Mouse (Mus musculus): Measurements from ENCODE around the gene Wnt10b.
"Not testable (repeated sequence)": the region's sequence is repeated elsewhere in the genome, so short reads cannot be mapped to it uniquely, and the experiment has no call there.

The Wnt10b gene

DNA sequence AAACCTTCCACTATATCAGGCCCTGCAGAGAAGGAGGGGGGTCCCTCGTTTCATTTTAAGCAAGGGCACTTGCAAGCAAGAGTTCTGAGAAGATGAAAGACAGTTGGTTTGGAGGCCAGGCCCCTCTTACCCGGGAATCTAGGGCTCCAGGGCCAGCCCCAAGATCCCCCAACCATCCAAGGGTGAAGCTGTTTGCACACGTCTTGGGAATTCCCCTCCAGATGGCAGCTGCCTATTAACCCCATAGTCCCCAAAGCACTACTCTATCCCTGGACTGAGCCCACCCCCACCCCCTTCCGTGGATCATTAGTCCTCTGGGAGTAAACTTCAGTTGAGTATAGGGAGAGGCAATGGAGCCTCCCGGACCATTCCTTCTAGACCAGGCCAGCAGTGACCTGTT lies 2.4 kb downstream of the Wnt10b start:
- DNase-seq (ENCODE audit: extremely low read depth, insufficient read length, low spot score): no peak

DNA sequence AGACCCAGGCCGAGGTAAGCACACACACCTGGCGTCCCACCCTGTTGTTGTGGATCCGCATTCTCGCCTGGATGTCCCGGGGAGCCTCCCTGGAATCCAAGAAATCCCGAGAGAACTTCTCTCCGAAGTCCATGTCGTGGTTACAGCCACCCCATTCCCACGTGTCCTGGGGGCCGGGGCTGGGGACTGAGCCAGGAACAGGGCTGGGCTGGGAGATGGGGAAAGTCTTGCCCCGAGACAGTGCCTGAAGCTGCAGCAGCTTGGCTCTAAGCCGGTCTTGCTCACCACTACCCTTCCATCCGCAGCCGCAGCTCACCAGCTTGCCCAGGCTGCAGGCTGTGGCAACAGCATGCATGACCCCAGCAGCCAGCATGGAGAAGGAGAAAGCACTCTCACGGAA lies 3.9 kb downstream of the Wnt10b start:
- peak; percentile 89 for DNase-seq (ENCODE audit: extremely low read depth, insufficient read length, low spot score)

GRCm38 (mm10) chr15:98772511-98773211 lies 5.3 kb downstream of the Wnt10b start:
- no peak for DNase-seq (ENCODE audit: extremely low read depth, insufficient read length, low spot score)

- DNase-seq (ENCODE audit: extremely low read depth, insufficient read length, low spot score): no peak
Measured at GRCm38 (mm10) chr15:98771813-98772425, 6.0 kb downstream of the Wnt10b start.

- peak; percentile 87 for DNase-seq (ENCODE audit: extremely low read depth, insufficient read length, low spot score)
Measured at GRCm38 (mm10) chr15:98768259-98768658, 9.7 kb downstream of the Wnt10b start.

GRCm38 (mm10) chr15:98765929-98766328 lies 12.0 kb downstream of the Wnt10b start:
- peak; percentile 59 for DNase-seq (ENCODE audit: extremely low read depth, insufficient read length, low spot score)

DNA sequence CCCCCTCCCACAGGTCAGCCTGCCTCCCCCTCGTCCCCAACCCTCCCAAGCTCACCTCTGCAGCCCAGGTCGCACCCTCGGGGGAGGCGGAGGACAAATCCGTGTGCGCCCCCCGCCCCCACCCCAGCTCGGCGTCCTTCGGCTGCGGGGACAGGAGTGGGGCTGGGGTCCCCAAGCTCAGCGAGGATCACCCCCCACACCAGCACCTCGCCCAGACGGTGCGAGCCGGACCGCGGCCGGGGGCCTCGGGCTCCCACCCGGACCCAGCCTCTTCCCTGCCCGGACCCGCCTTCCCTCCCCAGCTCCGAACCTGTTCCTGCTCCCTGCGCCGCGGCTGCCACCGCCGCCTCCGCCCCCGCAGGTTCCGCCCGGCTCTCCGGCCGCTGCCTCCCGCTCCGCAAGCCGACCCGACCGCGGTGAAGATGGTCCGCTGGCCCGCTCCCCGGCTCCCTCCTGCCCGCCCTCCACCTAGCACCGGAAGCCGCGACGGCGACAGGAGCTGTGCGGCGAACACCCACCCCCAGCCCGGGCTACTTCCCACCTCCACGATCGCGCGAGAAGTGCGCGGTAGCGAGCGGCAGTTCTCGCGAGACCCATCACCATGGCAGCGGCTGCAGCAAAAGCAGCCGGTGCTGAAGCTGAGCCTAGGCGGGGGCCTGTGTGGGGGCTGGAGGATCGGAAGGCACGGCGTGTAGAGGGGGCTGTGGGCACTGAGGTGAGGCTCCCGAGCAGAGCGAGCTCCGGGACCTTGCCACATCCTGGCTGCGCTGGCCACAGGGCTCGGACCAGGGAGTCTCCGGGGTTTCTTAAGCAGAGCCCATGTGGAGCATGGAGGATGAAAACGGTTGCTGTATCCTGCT lies 15.1 kb downstream of the Wnt10b start, which contains the start of gene Arf3:
TSS of gene Arf3 (minus strand) at position 545 of the 860 bp plus-strand sequence.
- peak; percentile 95 for DNase-seq (ENCODE audit: extremely low read depth, insufficient read length, low spot score)

GRCm38 (mm10) chr15:98762201-98762621 lies 15.7 kb downstream of the Wnt10b start:
- DNase-seq (ENCODE audit: extremely low read depth, insufficient read length, low spot score): peak; percentile 85

- no peak for DNase-seq (ENCODE audit: extremely low read depth, insufficient read length, low spot score)
Measured at GRCm38 (mm10) chr15:98754125-98754524, 23.8 kb downstream of the Wnt10b start.

DNA sequence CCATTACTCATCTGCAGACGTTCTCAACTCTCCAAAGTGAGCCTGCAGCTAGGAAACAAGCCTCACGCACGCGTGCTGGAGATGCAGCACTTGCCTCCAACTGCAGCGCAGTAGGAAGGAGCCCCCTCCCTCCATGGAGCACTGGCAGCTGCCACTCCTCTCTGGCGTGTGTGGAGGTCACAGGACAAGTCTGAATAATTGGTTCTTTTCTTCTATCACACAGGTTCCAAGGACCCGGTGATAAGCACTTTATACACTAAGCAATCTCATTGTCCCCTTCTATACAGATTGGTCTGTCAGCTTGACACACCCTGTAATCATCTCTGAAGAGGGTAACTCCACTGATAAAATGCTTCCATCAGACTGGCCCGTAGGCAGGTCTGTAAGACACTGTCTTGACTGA lies 24.9 kb downstream of the Wnt10b start:
- no peak for DNase-seq (ENCODE audit: extremely low read depth, insufficient read length, low spot score)

GRCm38 (mm10) chr15:98749093-98749492 lies 28.9 kb downstream of the Wnt10b start:
- DNase-seq (ENCODE audit: extremely low read depth, insufficient read length, low spot score): no peak

- DNase-seq (ENCODE audit: extremely low read depth, insufficient read length, low spot score): no peak
Measured at GRCm38 (mm10) chr15:98747296-98747695, 30.7 kb downstream of the Wnt10b start.

GRCm38 (mm10) chr15:98746344-98746965 lies 31.5 kb downstream of the Wnt10b start:
- DNase-seq (ENCODE audit: extremely low read depth, insufficient read length, low spot score): peak; percentile 24

- not testable (repeated sequence) for DNase-seq (ENCODE audit: extremely low read depth, insufficient read length, low spot score)
Measured at GRCm38 (mm10) chr15:98743863-98744262, 34.1 kb downstream of the Wnt10b start.

DNA sequence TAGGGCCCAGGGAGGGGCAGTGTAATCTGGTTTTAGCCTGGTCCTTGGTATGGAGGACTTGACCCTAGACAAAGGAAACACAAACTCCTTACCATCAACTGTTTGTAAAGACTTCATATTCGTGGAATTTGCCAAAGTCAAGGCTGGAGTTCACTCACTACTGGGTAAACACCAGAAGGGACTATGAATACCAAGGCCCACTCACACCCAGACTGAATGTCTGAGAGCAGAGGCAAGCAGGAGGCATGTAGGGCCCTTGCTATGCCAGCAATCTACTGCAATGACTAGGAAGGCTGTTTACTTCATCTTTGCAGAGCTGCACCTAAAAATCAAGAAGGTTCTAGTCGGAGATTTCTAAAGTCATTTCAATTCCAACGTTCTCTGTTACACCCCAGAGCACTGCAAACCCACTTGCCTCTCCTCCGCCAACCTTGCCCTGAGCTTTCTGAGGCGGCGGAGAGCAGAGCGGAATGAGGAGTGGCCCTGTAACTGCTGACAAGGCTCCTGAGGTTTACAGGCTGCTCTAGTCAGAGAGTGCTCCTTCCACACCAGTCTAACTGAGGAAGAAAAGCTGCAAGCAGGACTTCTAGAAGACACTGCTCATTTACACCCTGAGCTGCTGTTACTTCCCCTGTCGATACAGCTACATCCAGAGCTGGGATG lies 35.1 kb downstream of the Wnt10b start:
- no peak for DNase-seq (ENCODE audit: extremely low read depth, insufficient read length, low spot score)

DNA sequence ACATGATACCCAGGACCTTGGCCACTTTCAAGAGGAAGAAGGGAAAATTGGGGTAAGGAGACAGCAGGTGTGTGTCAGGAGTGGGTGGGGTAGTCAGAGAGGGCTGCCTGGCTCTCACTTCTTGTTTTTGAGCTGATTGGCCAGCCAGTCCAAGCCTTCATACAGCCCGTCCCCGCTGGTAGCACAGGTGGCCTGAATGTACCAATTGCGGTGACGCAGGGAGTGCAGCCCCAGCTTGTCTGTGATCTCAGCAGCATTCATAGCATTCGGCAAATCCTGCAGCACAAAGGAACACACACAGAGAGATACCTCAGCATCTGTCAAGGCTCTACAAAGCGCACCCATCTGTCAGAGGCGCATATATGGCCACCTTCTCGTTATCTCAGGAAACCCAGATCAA lies 37.7 kb downstream of the Wnt10b start:
- DNase-seq (ENCODE audit: extremely low read depth, insufficient read length, low spot score): no peak

DNA sequence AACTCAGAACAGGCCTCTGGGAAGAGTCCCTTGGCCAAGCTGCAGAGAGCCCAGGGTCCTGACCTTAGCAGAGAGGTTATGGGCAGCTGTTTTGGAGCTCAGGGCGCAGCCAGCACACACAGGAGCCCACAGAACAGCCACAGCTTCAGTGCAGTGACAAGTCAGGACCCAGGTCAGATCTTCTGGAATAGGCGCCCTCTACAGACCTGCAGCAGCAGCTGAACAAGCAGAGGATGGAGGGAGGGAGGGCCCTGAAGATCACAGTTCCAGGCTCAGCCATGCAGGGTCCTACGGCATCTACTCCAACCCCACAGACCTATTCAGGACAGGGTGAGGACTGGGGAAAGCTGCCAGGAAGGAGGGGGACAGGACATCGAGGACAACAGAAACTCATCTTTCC lies 39.2 kb downstream of the Wnt10b start:
- DNase-seq (ENCODE audit: extremely low read depth, insufficient read length, low spot score): no peak

- no peak for DNase-seq (ENCODE audit: extremely low read depth, insufficient read length, low spot score)
Measured at GRCm38 (mm10) chr15:98737881-98738280, 40.1 kb downstream of the Wnt10b start.

- DNase-seq (ENCODE audit: extremely low read depth, insufficient read length, low spot score): no peak
Measured at GRCm38 (mm10) chr15:98736521-98736920, 41.4 kb downstream of the Wnt10b start.

GRCm38 (mm10) chr15:98733976-98734566 lies 43.9 kb downstream of the Wnt10b start:
- no peak for DNase-seq (ENCODE audit: extremely low read depth, insufficient read length, low spot score)

All from 3134 (cell line).